26 mouse cellular contexts compared by ENCODE assay signal in genomic region chr7:73872181-73872580, GRCm38 (mm10).
DNase-seq lines count a peak whose midpoint lies in the region; ATAC-seq lines count a peak whose summit lies in the region.
"Had no signal": no experiment of that assay in that cellular context is flagged by ENCODE, and none has a peak within 500 bp of the region (broad histone marks: within the 10 kb centered on the region; RNA-seq: fewer than 3 reads in every experiment).

No protein-coding gene starts in this region.

- ATAC-seq in intestine, embryonic 14.5 days (replicated peaks; ENCODE audit: low FRiP score, low TSS enrichment, low read depth) = no peak
- ATAC-seq in intestine, embryonic 16.5 days = no peak
- no peak for ATAC-seq in midbrain, embryonic 16.5 days
- ATAC-seq: CD4-positive, CD25-positive, alpha-beta regulatory T cell, adult 4 months; forebrain, embryonic 14.5 days; forebrain, embryonic 16.5 days had no signal

- H3K27me3 ChIP-seq in intestine, embryonic 14.5 days (replicated peaks; ENCODE audit: control insufficient read depth, insufficient read depth, low read length) = no peaks in the 10 kb centered on the region
- no peaks in the 10 kb centered on the region for H3K27me3 ChIP-seq in intestine, embryonic 16.5 days (replicated peaks; ENCODE audit: control insufficient read depth, insufficient read depth, low read length)
- no peaks in the 10 kb centered on the region for H3K27me3 ChIP-seq in midbrain, embryonic 10.5 days (ENCODE audit: low read depth, poor library complexity, severe bottlenecking)
- H3K27me3 ChIP-seq in midbrain, embryonic 16.5 days (ENCODE audit: control insufficient read depth, insufficient read depth, low read depth, low read length) = no peaks in the 10 kb centered on the region
- H3K27me3 ChIP-seq: embryonic facial prominence, embryonic 13.5 days; embryonic facial prominence, embryonic 15.5 days; forebrain, embryonic 12.5 days had no signal

- no peak overlapping the region for H3K4me3 ChIP-seq in intestine, embryonic 14.5 days (ENCODE audit: low read depth, low read length)
- no peak overlapping the region for H3K4me3 ChIP-seq in intestine, embryonic 16.5 days (ENCODE audit: low read length)
- no peak overlapping the region for H3K4me3 ChIP-seq in midbrain, embryonic 10.5 days
- no peak overlapping the region for H3K4me3 ChIP-seq in midbrain, embryonic 16.5 days (ENCODE audit: low read depth, low read length)
- H3K4me3 ChIP-seq: embryonic facial prominence, embryonic 13.5 days; embryonic facial prominence, embryonic 15.5 days; erythroblast, embryonic 14.5 days; forebrain, embryonic 10.5 days; forebrain, embryonic 12.5 days had no signal

- DNase-seq in intestine, embryonic 14.5 days (ENCODE audit: low spot score) = peak; percentile 16
- peak; percentile 7 for DNase-seq in midbrain, embryonic 10.5 days (ENCODE audit: low spot score)
- peak; percentile 80 for DNase-seq in ZHBTc4 (ENCODE audit: low read depth, low spot score)
- no peak for DNase-seq in kidney, adult 11 months
- no peak for DNase-seq in left cerebral cortex, postnatal 25 days (ENCODE audit: low spot score in 2 of 2)
- DNase-seq: adrenal gland, adult 2 months; adrenal gland, postnatal 10 days; adrenal gland, postnatal 25 days; B cell, adult 2 months; cerebellum, adult 11 months; cerebellum, adult 18-20 months; cerebellum, adult 8-10 months; cerebellum, adult 9-11 months; cerebellum, postnatal 14 days; cerebellum, postnatal 36 days; embryo, embryonic 11 days had no signal

- intact Hi-C loops in left cerebral cortex, postnatal 25 days (cut with DNase I) = no loop called here

- no peaks in the 10 kb centered on the region for H3K36me3 ChIP-seq in intestine, embryonic 14.5 days (ENCODE audit: control insufficient read depth, insufficient read depth, low read length)
- no peaks in the 10 kb centered on the region for H3K36me3 ChIP-seq in intestine, embryonic 16.5 days (ENCODE audit: control insufficient read depth, insufficient read depth, low read length)
- no peaks in the 10 kb centered on the region for H3K36me3 ChIP-seq in midbrain, embryonic 10.5 days
- H3K36me3 ChIP-seq in midbrain, embryonic 16.5 days (ENCODE audit: control insufficient read depth, insufficient read depth, low read length) = no peaks in the 10 kb centered on the region
- H3K36me3 ChIP-seq: embryonic facial prominence, embryonic 13.5 days; embryonic facial prominence, embryonic 15.5 days; forebrain, embryonic 10.5 days; forebrain, embryonic 12.5 days had no signal

- H3K9ac ChIP-seq in intestine, embryonic 14.5 days (ENCODE audit: low read length) = no peak overlapping the region
- no peak overlapping the region for H3K9ac ChIP-seq in intestine, embryonic 16.5 days (ENCODE audit: low read depth, low read length)
- H3K9ac ChIP-seq in midbrain, embryonic 16.5 days (ENCODE audit: low read depth, low read length) = no peak overlapping the region
- H3K9ac ChIP-seq: embryonic facial prominence, embryonic 13.5 days; embryonic facial prominence, embryonic 15.5 days; forebrain, embryonic 12.5 days had no signal

- H3K4me1 ChIP-seq in intestine, embryonic 14.5 days (replicated peaks; ENCODE audit: control insufficient read depth, insufficient read depth, low read length) = no peaks in the 10 kb centered on the region
- H3K4me1 ChIP-seq in intestine, embryonic 16.5 days (ENCODE audit: control insufficient read depth, insufficient read depth, low read length) = no peaks in the 10 kb centered on the region
- H3K4me1 ChIP-seq in midbrain, embryonic 10.5 days = no peaks in the 10 kb centered on the region
- no peaks in the 10 kb centered on the region for H3K4me1 ChIP-seq in midbrain, embryonic 16.5 days (ENCODE audit: control insufficient read depth, insufficient read depth, low read length)
- H3K4me1 ChIP-seq: embryonic facial prominence, embryonic 15.5 days; forebrain, embryonic 10.5 days; forebrain, embryonic 12.5 days had no signal

- 81% methylated on average over 2 of the region's 2 CpGs for WGBS in intestine, embryonic 14.5 days
- WGBS in intestine, embryonic 16.5 days = 80% methylated on average over 2 of the region's 2 CpGs
- WGBS in midbrain, embryonic 10.5 days = 53% methylated on average over 2 of the region's 2 CpGs
- WGBS in midbrain, embryonic 16.5 days = 57% methylated on average over 2 of the region's 2 CpGs

- no peaks in the 10 kb centered on the region for H3K9me3 ChIP-seq in intestine, embryonic 14.5 days (ENCODE audit: control insufficient read depth, low read length)
- no peaks in the 10 kb centered on the region for H3K9me3 ChIP-seq in intestine, embryonic 16.5 days (ENCODE audit: control insufficient read depth, low read length)
- no peaks in the 10 kb centered on the region for H3K9me3 ChIP-seq in midbrain, embryonic 10.5 days (replicated peaks)
- no peaks in the 10 kb centered on the region for H3K9me3 ChIP-seq in midbrain, embryonic 16.5 days (replicated peaks; ENCODE audit: control insufficient read depth, low read length, poor library complexity, severe bottlenecking)
- H3K9me3 ChIP-seq: embryonic facial prominence, embryonic 13.5 days; embryonic facial prominence, embryonic 15.5 days; forebrain, embryonic 10.5 days; forebrain, embryonic 12.5 days had no signal

- H3K27ac ChIP-seq in intestine, embryonic 14.5 days (ENCODE audit: low read depth) = no peak overlapping the region
- no peak overlapping the region for H3K27ac ChIP-seq in intestine, embryonic 16.5 days (ENCODE audit: low read length)
- H3K27ac ChIP-seq in midbrain, embryonic 10.5 days (replicated peaks) = no peak overlapping the region
- H3K27ac ChIP-seq in midbrain, embryonic 16.5 days (ENCODE audit: low read length) = no peak overlapping the region
- H3K27ac ChIP-seq: embryonic facial prominence, embryonic 13.5 days; embryonic facial prominence, embryonic 15.5 days; forebrain, embryonic 10.5 days; forebrain, embryonic 12.5 days had no signal

- no peak overlapping the region for H3K4me2 ChIP-seq in intestine, embryonic 14.5 days (ENCODE audit: low read length)
- H3K4me2 ChIP-seq in intestine, embryonic 16.5 days (ENCODE audit: low read depth, low read length) = no peak overlapping the region
- no peak overlapping the region for H3K4me2 ChIP-seq in midbrain, embryonic 16.5 days (ENCODE audit: low read length)
- H3K4me2 ChIP-seq: embryonic facial prominence, embryonic 13.5 days; embryonic facial prominence, embryonic 15.5 days; forebrain, embryonic 12.5 days had no signal

Comparison
In these comparisons a context has a peak if more than half of its experiments do, and no peak if none do; other contexts are left out.
1. DNase-seq: peak in intestine, embryonic 14.5 days (single experiment), midbrain, embryonic 10.5 days (single experiment) and ZHBTc4 (single experiment); none in kidney, adult 11 months (single experiment) and left cerebral cortex, postnatal 25 days (0 of 2).